Mouse (Mus musculus) testis, adult 2 months (tissue): Measurements from ENCODE around the gene Trappc2.

Source experiments
- CTCF ChIP-seq: fragments of 200-500 bp; IDR thresholded peaks from 2 replicates; pipeline ENCODE4 v1.5.1; 2012; ENCODE audit warnings: low read depth, mild to moderate bottlenecking, inconsistent platforms, low read length, moderate library complexity; ENCODE audit not compliant: control insufficient read depth, insufficient read depth, insufficient replicate concordance
- POLR2A ChIP-seq: fragments of 200-500 bp; IDR thresholded peaks from 2 replicates; pipeline ENCODE4 v1.6.1; 2012; ENCODE audit warnings: low read depth, mild to moderate bottlenecking, inconsistent platforms, low read length, moderate library complexity; ENCODE audit not compliant: control insufficient read depth

DNA sequence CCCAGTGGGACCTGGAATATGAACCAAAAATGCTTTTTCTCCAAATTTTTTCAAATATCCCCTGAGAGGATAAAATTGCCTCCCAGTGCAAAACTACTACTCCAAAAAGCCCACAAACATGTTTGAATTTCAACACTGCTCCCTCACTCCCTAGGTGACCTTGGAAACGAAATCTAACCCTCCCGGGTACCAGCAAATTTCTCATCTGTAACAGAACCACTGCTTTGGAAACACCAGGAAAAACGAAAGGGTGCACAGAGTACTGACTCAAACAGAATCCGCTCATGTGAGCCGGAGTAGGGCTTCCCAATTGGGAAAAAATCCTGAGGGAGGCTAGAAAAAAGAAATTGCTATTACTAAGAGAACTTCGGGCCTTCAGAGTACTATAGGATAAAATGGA, 37.0 kb downstream of the Trappc2 start:
- TF ChIP-seq CTCF, result no peak
- no peak for TF ChIP-seq POLR2A
